Mouse (Mus musculus) left cerebral cortex, postnatal 14 days (tissue): Measurements from ENCODE around the gene Iqgap3. TPM values are rescaled to one million over a fixed set of nuclear protein-coding genes. Genes with fewer than 3 reads are reported as not detected.

Experiments used
- DNase-seq, 2 experiments: peaks; one replicate each; pipeline ENCODE4 v3.0.0; 2021 to 2022; ENCODE audit warnings: low spot score in 2 of 2, mixed read lengths in 1 of 2
- intact Hi-C: fragments of 180-260 bp; cut with DNase I; formaldehyde crosslinking; loops from one replicate; pipeline ENCODE4 v1.15.1; 2025
- total RNA-seq, 2 experiments: library from RNA; stranded (reverse); gene quantifications; 2 replicates each; pipeline ENCODE4 v1.2.3; 2021

The Iqgap3 gene
- total RNA-seq, 2 experiments from 2014 or later, result 0.66 to 1.2 TPM

DNA sequence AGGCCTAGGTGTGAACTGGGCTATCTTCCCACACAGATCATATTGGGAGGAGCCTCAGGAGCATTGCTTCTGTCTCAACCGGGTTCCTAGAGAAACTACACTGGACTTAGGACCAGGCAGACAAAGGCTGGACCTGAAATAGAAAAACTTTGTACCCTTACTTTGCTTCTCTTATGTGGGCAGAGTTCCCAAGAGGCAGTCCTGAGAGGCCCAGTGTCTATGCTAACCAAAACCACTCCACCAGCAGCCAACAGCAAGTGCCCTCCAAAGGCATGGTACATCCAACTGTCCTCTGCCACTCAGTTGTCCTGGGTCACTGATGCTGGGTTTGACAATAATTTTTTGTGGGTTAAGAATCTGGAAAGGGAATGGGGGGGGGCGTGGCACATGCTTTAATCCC, 50.7 kb downstream of the Iqgap3 start:
- no peak for DNase-seq
- intact Hi-C loops, result loop anchor here (5.0 kb wide), 1 partner anchor 40 kb away; no protein-coding TSS in a partner anchor

DNA sequence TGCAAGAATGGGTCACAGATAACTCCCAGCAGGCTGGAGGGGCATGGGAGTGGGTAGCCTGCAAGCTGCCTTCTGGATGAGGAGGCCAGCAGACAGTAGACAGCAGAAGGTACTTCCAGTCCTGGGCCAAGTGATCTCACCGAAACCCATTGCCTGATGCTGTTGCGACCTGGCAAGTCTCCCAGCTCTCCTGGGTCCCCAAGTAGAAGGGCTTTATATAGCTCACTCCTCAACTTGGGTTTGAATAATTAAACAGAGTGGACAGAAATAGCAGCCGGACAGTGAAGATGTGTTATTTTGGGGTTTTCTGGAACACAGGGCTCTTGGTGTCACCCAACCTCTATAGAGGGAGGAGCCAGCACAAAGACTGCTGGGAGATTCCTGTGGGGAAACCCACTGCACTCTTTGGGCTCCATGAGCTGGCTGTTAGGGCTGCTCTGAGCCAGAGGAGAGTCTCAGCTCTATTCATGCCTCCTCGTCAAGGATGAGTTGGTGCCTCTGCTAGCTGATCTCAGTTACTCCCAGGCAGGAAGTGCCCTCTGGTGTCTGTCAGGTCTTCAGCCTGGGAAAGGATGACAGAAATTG, 51.5 kb downstream of the Iqgap3 start:
- no peak for DNase-seq

DNA sequence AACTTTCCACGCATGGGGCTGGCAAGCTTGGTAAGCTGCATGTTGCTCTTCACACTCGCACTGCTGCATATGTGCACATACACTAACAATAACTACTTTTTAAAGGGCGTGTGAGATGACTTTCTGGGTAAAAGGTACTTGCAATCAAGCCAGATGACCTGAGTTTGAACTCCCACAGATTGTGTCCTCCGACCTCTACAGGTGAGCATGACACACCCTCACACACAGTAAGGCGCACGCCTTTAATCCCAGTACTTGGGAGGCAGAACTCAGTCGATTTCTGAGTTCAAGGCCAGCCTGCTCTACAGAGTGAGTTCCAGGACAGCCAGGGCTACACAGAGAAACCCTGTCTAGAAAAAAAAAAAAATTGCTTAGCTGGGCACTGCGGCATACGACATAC, 54.6 kb downstream of the Iqgap3 start:
- intact Hi-C loops, result no loop called here
- no peak for DNase-seq

More for the DNA sequence above, 51.5 kb downstream of the Iqgap3 start:
- intact Hi-C loops, result loop anchor here (5.0 kb wide), 1 partner anchor 41 kb away; no protein-coding TSS in a partner anchor

GRCm38 (mm10) chr3:88136945-88137494, 55.2 kb downstream of the Iqgap3 start:
- no peak for DNase-seq
- intact Hi-C loops, result no loop called here

DNA sequence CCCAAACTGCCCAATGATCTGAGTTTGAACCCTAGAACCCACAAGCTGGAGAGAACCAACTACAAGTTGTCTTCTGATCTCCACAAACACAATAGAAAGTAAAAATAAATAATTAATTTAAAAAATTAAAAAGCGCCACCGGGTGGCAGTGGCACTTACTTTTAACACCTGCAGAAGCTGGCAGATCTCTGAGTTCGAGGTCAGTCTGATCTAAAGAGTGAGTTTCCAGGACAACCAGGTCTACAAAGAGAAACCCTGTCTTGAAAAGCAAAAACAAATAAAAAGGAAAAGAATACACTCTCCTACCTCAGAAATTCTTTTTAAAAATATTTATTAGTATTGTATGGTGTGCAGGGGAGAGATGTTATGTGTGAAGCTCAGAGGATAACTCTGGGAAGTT, 56.0 kb downstream of the Iqgap3 start:
- intact Hi-C loops, result no loop called here
- DNase-seq, result no peak

DNA sequence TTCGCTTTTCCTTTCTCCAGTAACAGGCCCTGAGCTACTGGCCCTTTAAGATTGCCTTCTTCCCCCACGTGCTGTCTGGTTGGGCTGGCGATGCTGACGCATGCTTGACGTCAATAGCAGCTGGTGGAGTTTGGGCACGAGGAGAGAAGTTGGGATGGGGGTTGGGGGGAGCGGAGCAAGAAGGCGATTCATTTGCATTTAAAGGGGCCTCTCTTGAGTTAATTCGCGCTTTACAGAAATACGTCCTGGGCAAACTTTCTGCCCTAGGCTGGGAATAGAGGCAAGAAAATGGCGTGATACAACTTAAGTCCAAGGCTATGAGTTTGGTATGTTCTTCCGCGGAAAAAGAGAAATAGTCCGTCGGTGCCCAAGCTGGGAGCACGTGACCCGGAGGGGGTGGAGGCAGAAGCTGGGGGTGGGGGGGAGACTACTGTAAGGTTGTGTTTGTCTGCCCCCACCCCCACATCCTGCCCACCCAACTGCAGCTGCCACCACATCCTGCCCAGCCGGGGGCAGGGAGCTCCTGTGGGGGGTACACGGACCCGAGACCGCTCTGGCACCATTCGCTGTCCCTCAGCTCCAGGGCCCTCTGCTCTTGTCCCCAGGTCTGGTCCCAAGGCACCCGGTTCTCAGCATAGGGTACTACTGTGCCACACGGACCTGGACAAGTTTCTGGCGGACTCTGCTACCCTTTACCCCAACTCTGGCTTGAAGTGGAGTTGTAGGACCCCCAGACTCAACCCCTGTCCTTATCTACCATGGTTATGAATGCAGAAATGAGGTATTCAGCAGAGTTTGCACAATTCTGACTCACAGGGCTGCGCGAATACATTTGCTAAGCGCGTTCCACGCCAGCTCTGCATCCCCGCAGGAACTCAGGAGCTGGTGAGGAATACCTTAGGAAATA, 56.8 kb downstream of the Iqgap3 start:
- intact Hi-C loops, result no loop called here
- peak; percentile 95 to 97 for DNase-seq

DNA sequence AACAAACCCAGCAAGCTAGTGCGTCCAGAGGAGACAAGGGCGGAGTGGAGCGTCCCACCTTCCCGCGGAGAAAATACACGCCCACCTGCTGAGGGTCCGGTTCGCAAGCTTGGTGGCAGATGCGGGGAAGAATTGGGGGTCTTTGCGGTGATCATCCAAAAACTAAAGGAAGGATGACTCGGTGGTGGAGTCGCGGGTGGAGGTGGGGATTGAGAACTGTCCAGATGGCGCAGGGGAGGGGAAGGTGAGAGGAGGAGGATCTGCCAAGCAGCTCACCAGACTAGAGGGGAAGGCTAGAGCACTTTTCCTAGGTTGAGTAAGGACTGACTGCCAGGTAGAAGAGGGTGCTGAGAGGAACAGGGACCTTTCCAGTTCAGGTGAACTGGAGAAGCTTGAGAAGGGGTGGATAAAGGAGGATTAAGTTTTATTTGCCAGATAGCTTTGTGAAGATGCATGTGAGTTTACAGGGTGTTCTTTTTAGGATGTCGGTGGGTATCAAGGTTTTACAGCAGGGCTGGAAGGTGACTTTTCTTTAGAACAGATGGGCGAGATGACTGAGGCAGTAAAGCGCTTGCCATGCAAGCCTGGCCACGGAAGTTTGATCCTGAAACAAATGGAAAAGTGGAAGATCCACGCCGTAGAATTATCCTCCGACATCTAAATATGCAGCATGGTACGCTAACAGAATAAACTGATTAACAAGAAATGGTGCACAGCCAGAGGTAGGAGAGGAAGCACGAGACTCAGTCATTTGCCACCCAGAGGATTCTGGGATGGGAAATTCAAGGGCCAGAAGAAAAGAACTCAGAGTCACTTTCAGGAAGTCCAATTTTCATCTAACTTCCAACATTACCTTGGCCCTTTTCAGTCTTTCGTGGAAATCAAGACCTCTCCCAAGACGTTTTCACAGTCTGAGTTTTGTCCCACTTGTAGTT, 57.7 kb downstream of the Iqgap3 start:
- no peak for DNase-seq
- intact Hi-C loops, result no loop called here

GRCm38 (mm10) chr3:88140178-88140902, 58.6 kb downstream of the Iqgap3 start:
- intact Hi-C loops, result no loop called here

DNA sequence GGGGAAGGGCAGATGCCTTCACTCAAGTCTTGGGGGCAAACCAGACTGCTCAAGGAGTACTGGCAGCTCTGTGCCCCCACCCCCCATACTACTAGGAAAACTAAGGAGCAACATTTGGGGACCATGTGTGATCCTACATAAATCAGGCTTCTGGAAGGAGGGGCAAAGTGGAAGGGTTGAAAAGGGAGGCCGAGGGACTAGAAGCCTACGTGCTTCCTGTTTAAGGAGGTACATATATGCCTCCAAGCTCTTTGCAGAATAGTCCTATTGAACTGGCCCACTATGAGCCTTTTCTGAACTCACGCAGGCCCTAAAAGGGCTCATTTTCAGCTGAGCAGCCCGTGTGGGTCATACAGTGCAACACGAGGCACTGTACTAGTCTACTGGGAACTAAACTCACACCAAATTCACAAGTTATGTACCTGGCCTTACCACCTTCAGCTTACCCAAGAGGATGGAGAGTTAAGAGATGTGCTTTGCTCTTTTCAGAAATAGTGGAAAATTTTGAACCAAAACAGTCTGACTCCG, 59.2 kb downstream of the Iqgap3 start:
- no peak for DNase-seq
- intact Hi-C loops, result no loop called here

More at GRCm38 (mm10) chr3:88140178-88140902, 58.6 kb downstream of the Iqgap3 start:
- DNase-seq, result peak in 1 of 2 experiments; percentile 57

GRCm38 (mm10) chr3:88141439-88141786, 59.6 kb downstream of the Iqgap3 start:
- intact Hi-C loops, result no loop called here
- no peak for DNase-seq

- DNase-seq, result peak; percentile 94 to 97
- intact Hi-C loops, result no loop called here
These were observed 60.2 kb downstream of the Iqgap3 start, which contains the start of gene Mef2d for GRCm38 (mm10) chr3:88141787-88142523. Gene Mef2d (plus strand): TSS chr3:88142372.

DNA sequence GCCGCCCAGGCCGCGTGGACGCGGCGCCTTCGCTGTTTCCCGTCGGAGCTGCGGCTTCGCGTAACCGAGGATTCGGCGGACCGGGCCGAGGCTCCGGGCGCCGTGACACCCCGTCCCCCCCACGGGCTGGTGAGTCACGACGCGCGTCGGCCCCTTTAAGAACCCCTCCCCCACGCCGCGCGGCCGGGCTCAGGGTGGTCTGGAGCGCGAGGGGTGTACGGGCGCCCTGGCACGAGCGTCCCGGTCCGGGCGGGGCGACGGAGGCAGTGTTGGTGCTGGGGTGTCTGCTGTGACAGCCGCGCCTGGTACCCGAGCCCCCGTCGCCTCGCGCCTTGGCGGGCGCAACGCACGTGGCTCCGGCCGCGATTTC, 60.8 kb downstream of the Iqgap3 start:
- intact Hi-C loops, result no loop called here
- peak in 1 of 2 experiments; percentile 63 for DNase-seq

DNA sequence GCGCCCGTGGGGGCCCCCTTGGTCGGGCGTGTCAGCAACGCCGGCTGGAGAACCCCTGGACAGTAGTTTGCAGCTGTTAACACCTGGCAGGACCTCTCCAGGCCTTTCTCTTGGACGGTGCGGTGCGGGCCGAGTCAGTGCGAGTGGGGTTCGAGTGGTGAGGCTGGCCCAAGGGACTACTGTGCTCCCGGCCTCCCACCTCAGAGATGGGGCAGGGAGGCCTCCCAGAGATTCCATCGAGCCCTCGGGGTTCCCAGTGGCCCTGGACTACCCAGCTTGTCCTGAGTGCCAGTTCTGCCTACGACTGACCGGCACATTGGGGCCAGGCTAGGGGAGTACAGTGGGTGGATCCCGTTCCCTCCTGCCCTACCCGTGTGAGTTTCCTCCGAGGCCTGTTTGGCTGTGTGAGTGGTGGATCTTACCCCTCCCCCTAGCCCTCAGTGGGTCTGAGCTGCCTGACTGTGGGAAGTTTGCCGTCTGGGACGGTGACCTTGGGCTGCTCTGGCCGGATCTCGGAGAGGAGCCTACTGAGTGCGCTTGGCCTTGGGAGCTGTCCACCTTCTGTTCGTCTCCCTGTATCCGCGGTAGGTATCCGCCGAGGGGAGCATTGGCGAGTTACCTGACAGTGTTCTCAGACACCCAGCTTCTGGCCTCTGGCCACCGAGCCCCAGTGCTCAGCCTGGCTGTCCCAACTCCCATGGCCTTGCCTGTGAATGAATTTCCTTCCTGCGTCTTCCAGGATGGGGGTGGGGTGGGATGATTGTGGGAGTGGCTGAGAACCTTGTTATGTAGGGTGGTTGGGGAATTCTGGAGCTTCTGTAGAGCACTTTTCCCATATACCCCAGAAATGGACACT, 61.4 kb downstream of the Iqgap3 start:
- DNase-seq, result peak; percentile 63 to 70
- intact Hi-C loops, result no loop called here

DNA sequence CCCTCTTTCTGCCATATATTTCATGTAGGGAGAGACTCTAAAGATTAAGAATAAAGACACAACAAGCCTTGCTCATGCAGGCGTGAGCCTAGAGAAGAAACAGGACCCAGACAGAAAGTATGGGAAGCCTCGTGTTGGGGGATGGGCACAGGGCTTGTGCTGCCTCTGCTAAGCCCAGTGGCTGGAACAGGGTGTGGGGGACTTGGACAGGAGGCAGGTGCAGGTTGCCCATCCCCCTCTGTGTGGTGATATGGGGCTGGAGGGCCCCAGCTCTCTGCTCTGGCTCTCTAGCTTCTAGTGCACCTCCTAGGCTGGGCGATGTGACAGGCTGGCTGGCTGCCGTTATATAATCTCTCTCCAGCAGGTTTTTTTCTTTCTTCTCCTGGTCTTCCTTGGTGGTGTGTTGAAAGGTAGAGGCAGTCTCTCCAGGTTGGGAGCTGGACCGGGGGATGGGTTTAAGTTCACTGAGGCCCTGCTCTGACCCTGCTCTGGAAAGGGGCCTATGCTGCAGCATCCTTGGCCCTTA, 62.3 kb downstream of the Iqgap3 start:
- peak in 1 of 2 experiments; percentile 46 for DNase-seq
- intact Hi-C loops, result no loop called here

DNA sequence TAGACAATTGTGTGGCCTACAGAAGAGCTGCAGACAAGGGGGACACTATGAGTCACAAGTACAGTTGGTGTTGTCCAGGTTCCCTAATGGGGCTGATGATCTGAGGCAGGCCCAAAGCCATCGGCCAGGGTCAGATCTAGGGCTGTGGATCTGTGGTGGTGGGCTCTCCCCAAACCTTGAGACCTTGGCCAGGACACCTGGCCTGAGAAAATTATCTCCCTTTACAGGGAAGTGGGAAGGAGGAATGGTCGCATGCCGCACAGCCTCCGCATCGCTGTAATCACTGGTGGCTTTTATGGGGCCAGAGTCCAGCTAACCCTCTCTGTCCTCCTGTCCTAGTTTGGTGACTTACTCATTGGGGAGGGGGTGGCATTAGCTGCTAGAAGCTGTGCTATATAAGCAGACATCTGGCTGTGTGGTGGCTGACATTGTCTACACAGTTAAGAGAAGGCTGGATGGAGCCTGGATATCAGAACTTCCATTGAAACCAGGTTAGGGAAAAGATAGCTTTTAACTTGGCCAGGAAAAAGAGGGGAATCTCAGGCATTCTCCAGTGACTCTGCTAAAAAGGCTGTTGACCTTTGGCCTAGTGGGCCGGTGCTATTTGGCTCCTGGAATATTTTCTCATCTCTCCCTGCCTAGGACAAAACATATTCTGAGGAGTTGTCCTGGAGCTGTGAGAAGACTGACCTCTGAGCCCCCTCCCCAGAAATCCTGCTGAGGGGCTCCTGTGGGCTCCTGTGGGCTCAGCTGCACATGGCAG, 63.1 kb downstream of the Iqgap3 start:
- intact Hi-C loops, result no loop called here
- no peak for DNase-seq

- intact Hi-C loops, result no loop called here
These were observed 63.6 kb downstream of the Iqgap3 start for GRCm38 (mm10) chr3:88145411-88145782.

More at GRCm38 (mm10) chr3:88145411-88145782, 63.6 kb downstream of the Iqgap3 start:
- no peak for DNase-seq
